Mouse (Mus musculus) neural tube, embryonic 12.5 days (tissue): ENCODE data around the gene Tsfm. TPM values are rescaled to one million over a fixed set of nuclear protein-coding genes. Genes with fewer than 3 reads are reported as not detected.

Experiments
- ATAC-seq: fragments of 200-750 bp; cut with Nextera tagmentation; 2 replicates; pipeline ENCODE4 v1.8.0; 2017; ENCODE audit warnings: low read depth, mild to moderate bottlenecking, moderate TSS enrichment, moderate library complexity; ENCODE audit not compliant: low FRiP score
- H3K27ac ChIP-seq: fragments of 300-500 bp; sonication (generic); 2 replicates; pipeline ENCODE4 v1.5.1; 2016
- H3K27me3 ChIP-seq: fragments of 300-500 bp; sonication (generic); replicated peaks from 2 replicates; pipeline ENCODE4 v1.6.1; 2016; ENCODE audit warnings: mild to moderate bottlenecking
- H3K36me3 ChIP-seq: fragments of 300-500 bp; sonication (generic); 2 replicates; pipeline ENCODE4 v1.6.1; 2016; ENCODE audit warnings: mild to moderate bottlenecking
- H3K4me1 ChIP-seq: fragments of 300-500 bp; sonication (generic); 2 replicates; pipeline ENCODE4 v1.6.1; 2016
- H3K4me2 ChIP-seq: fragments of 300-500 bp; sonication (generic); replicated peaks from 2 replicates; pipeline ENCODE4 v1.6.1; 2016; ENCODE audit warnings: mild to moderate bottlenecking
- H3K4me3 ChIP-seq: fragments of 300-500 bp; sonication (generic); 2 replicates; pipeline ENCODE4 v1.5.1; 2016
- H3K9ac ChIP-seq: fragments of 300-500 bp; sonication (generic); 2 replicates; pipeline ENCODE4 v1.6.1; 2016; ENCODE audit warnings: mild to moderate bottlenecking
- H3K9me3 ChIP-seq: fragments of 300-500 bp; sonication (generic); 2 replicates; pipeline ENCODE4 v1.6.1; 2016; ENCODE audit warnings: mild to moderate bottlenecking
- WGBS: fragments of 180-500 bp; shearing (Covaris S2); methylation state at CpG from one replicate; pipeline ENCODE4 v1.1.7; 2016; 5-methylcytosine and 5-hydroxymethylcytosine counted together
- polyA plus RNA-seq: library from polyadenylated mRNA; unstranded; fragments of >200 nt; fragmentation: Nextera tagmentation; extraction: Ambion mirVana; gene quantifications from 2 replicates; pipeline ENCODE4 v1.2.1, GENCODE M21; 2016

Gene Tsfm
- polyA plus RNA-seq, 1 experiment from 2014 or later: 70.9 TPM

DNA sequence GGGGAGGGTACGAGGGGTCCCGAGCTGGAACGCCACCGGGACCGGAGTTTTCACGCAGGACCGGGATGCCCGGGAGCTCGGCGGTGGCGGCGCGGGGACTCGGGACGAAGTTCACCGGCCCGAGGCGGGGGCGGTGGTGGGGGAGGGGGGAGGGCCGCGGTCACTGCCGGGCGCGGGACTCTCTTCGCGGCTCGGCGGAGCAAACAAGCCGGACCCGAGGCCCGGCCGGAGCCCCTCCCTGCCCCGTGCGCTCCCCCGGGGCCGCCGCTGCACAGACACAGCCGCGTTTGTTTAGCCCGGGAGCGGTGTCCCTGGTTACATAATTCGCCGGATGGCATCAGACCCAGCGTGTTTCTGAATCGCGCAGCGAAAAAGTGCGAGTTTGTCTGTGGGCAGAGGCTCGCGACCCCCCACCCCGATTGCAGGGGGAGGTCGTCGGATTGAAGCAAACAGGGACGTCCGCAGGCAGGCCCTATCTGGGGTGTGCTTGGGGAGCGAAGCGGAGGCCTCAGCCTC is 50.9 kb downstream of the Tsfm start:
- WGBS: under 1% methylated on average over 53 of the region's 57 CpGs
- ATAC-seq: no peak; the same call in 1 of the 2 replicates
- H3K27me3 ChIP-seq: peaks cover 3% of the 10 kb centered on the region; the same call in 1 of the 2 replicates
- no peaks in the 10 kb centered on the region for H3K9me3 ChIP-seq
- peak overlapping the region; percentile 100 for H3K4me3 ChIP-seq
- H3K27ac ChIP-seq: peak overlapping the region; percentile 98
- H3K36me3 ChIP-seq: no peaks in the 10 kb centered on the region
- H3K4me1 ChIP-seq: peaks cover 52% of the 10 kb centered on the region
- peak overlapping the region; percentile 97 for H3K9ac ChIP-seq
- peak overlapping the region; percentile 93 for H3K4me2 ChIP-seq

DNA sequence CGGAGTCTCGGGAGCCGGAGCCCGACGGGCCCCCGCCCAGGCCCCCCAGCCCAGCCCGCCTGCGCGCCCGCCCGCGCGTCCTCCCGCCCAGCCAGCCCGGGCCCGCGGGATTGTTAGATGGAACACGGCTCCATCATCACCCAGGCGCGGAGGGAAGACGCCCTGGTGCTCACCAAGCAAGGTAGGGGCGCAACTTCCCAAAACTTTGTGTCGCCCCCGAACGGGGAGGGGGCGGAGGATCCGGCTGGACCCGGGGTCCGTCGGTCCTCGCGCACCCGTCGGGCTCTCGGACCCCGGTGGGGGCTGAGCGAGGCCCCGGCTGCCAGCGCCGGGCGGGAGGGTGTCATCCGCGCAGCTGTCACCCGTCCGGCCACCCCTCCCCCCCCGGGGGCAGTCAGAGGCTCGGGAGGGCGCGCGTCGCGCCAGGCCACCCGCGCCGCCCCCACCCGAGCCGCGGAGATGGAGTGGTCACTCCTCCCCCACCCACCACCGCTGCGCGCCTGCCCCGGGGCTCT is 51.5 kb downstream of the Tsfm start:
- H3K4me2 ChIP-seq: peak overlapping the region; percentile 93
- 0% methylated on average over 45 of the region's 62 CpGs for WGBS
- peak overlapping the region; percentile 100 for H3K4me3 ChIP-seq
- peaks cover 3% of the 10 kb centered on the region; the same call in 1 of the 2 replicates for H3K27me3 ChIP-seq
- peaks cover 47% of the 10 kb centered on the region for H3K4me1 ChIP-seq
- H3K9ac ChIP-seq: peak overlapping the region; percentile 97
- no peaks in the 10 kb centered on the region for H3K36me3 ChIP-seq
- peak overlapping the region; percentile 98 for H3K27ac ChIP-seq
- peak; percentile 45 for ATAC-seq
- H3K9me3 ChIP-seq: no peaks in the 10 kb centered on the region

DNA sequence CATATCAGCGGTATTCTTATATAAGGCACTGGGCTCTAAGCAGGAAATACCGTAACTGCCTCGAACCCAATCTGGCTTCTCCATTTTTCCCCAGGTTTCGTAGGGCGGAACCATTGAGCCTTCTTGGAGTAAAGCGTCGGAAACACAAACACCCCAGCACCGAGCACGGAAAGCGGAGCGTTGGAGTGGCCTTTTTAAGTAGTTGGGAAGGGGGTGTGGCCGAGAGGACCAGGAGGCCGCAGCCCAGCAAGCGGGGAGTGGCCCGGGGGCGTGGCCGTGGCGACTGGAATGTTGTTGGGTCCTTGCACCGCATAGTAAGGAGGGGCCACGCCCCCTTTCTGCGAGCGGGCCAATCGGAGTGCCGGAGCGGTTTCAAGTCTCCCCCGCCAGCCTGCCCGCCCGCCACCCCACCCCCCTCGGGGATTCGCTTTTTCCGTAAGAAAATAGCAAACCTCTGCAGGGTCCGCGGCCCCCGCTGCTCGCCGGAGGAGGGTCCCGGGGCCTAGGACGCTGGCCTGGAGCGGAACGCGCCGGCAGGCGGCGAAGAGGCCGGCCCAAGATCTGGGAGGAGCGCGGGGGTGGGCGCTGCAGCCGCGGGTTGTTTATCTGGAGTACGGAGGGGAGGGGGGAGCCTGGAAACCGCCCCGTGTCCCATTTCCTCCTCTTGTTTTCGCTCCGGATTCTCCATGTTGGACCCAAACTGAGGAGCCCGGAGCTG is 52.2 kb downstream of the Tsfm start, which contains the start of gene Ctdsp2:
Gene Ctdsp2 (plus strand): TSS at position 441 of the 718 bp plus-strand sequence.
- H3K9me3 ChIP-seq: no peaks in the 10 kb centered on the region
- peak within 1 kb of the TSS; percentile 97 for H3K9ac ChIP-seq
- H3K36me3 ChIP-seq: no peaks in the 10 kb centered on the region
- H3K27me3 ChIP-seq: peaks cover 3% of the 10 kb centered on the region; the same call in 1 of the 2 replicates
- peak; percentile 92 for ATAC-seq
- H3K4me3 ChIP-seq: peak within 1 kb of the TSS; percentile 100
- H3K4me2 ChIP-seq: peak within 1 kb of the TSS; percentile 93
- H3K4me1 ChIP-seq: peaks cover 40% of the 10 kb centered on the region
- under 1% methylated on average over 55 of the region's 56 CpGs for WGBS
- H3K27ac ChIP-seq: peak within 1 kb of the TSS; percentile 98

DNA sequence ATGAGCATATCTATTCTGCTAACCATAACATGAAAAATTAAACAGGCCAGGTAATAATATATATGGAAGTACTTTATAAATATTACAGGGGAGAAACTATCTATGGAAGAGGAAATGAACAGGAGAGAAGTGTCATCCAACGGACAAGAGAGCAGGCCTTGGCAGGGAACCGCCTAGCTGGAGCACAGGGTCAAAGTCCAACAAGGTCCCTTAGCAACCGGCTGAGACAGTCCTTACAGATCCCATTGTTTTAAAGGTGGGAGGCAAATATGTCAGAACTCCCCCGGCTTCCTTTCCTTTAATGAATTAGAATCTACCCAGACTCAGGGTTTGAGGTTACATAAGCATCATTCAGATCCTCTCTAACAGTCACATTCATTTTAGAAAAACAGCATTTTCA is 53.6 kb downstream of the Tsfm start:
- H3K36me3 ChIP-seq: no peaks in the 10 kb centered on the region
- H3K9ac ChIP-seq: no peak overlapping the region
- H3K4me3 ChIP-seq: no peak overlapping the region
- H3K27me3 ChIP-seq: peaks cover 14% of the 10 kb centered on the region
- H3K4me2 ChIP-seq: no peak overlapping the region
- peaks cover 33% of the 10 kb centered on the region for H3K4me1 ChIP-seq
- no peak overlapping the region for H3K27ac ChIP-seq
- no peak for ATAC-seq
- 39% methylated on average over 4 of the region's 4 CpGs for WGBS
- H3K9me3 ChIP-seq: no peaks in the 10 kb centered on the region

DNA sequence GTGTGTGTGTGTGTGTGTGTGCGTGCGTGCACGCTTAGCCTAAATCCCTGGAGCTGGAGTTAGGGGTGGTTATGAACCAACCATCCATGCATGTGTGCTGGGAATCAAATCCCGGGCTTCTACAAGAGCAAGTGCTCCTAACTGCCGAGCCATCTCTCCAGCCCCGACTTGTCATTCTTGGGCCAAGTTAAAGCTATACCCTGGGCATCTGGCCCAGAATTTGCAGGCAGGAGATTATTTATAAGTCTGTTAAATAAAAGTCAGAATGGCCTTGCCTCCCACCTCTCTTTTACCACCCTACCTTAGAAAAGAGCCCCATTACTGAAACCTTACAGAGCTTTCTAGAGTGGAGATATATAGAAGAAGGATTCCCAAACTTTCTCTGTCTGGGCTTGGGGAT is 54.9 kb downstream of the Tsfm start:
- peaks cover 24% of the 10 kb centered on the region for H3K4me1 ChIP-seq
- peaks cover 17% of the 10 kb centered on the region for H3K27me3 ChIP-seq
- no peak overlapping the region for H3K9ac ChIP-seq
- ATAC-seq: no peak
- H3K27ac ChIP-seq: no peak overlapping the region
- H3K4me3 ChIP-seq: no peak overlapping the region
- 88% methylated on average over 6 of the region's 6 CpGs for WGBS
- no peak overlapping the region for H3K4me2 ChIP-seq
- H3K9me3 ChIP-seq: no peaks in the 10 kb centered on the region
- H3K36me3 ChIP-seq: no peaks in the 10 kb centered on the region

DNA sequence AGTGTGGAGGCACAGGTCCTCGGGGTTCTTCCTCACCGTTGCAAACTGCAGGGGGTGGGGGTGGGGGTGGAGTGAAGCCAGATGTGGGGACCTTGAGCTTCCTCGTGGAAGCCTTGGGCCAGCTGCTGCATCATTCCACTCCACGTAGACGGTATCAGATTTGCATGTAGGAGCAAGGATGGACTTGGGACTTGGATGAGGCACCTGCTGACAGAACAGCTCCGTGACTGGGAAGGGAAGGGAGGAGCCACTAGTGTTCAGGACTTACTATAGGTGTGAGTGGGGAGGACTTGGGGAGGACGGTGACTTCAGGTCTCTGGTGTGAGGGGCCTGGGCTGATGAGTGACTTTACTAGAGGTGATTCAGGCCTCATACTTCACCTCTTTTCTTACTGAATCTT is 57.7 kb downstream of the Tsfm start:
- no peak overlapping the region for H3K4me3 ChIP-seq
- no peaks in the 10 kb centered on the region for H3K36me3 ChIP-seq
- peaks cover 14% of the 10 kb centered on the region for H3K4me1 ChIP-seq
- no peak overlapping the region for H3K9ac ChIP-seq
- peaks cover 17% of the 10 kb centered on the region for H3K27me3 ChIP-seq
- H3K4me2 ChIP-seq: no peak overlapping the region
- no peaks in the 10 kb centered on the region for H3K9me3 ChIP-seq
- no peak overlapping the region for H3K27ac ChIP-seq
- no peak for ATAC-seq
- WGBS: 25% methylated on average over 7 of the region's 7 CpGs

DNA sequence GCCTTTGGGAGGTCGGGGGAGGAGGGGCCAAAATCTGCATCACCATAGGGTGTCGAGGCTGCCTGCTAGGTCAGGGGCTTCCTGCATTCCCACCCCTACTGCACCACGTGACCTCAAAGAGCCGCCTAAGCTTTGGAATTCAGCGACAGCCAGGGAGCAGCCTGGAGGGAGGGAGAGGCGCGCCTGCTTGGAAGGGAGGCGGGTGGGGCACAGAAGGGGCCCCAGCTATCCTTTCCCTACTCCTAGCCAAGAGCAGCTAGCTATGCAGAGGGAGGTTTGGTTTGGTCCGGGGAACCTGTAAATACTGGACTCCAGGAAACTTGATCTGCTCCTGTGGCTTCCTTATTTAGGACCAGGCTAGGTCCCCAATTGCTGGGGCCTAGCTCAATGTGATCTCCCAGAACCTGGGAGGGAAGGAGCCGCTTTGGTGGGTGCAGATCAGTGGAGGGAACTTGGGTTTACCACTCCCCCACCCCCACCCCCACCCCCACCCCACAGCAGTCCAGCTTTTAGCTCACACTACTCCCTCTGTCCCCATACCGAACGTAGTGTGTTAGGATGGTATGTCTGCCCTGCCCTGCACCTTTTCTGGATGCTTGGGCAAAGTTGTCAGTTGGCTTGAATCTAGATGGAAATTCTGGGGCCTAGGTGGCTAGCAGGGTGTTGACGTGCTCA is 58.5 kb downstream of the Tsfm start:
- Histone ChIP-seq H3K9ac (no peak overlapping the region), H3K36me3 (no peaks in the 10 kb centered on the region), H3K27ac (no peak overlapping the region), H3K4me2 (peak overlapping the region; percentile 41), H3K4me3 (peak overlapping the region; percentile 13; the same call in 1 of the 2 replicates), H3K9me3 (no peaks in the 10 kb centered on the region), H3K27me3 (peaks cover 17% of the 10 kb centered on the region), H3K4me1 (peaks cover 12% of the 10 kb centered on the region)
- WGBS: 8% methylated on average over 13 of the region's 13 CpGs
- ATAC-seq: 0 out of 2 replicates have a peak, but pooled peaks have one; percentile 49

DNA sequence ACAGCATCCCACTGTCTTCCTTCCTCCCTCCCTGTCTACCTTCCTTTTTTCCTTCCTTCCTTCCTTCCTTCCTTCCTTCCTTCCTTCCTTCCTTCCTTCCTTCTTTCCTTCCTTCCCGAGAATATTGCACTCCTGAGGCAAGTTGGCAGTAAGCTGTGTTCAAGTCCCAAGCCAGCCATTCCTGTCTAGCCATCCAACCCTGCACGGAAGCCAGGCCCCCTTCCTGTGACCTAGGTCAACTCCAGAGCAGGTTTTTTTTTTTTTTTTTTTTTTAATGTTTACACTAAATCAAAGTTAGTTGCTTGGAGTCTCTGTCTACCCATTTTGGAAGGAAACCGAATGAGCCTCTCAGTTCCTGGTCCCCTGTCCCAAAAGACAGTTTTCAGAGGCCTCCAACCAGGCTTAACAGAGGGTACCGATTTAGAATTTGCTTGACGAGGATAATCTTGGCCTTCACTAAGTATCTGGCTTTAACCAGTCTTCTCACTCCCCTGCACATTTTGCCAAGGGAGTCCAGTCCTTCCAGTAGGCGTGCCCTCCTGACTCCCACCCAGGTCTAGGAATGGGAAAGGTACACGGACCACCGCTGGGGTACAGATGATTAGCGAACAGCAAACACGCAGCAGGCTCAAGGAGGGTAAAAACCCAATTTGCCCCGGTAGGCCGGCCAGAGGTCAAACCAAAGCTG is 59.1 kb downstream of the Tsfm start:
- Histone ChIP-seq H3K36me3 (no peaks in the 10 kb centered on the region), H3K9ac (no peak overlapping the region), H3K4me2 (peak overlapping the region; percentile 41), H3K27ac (no peak overlapping the region), H3K4me3 (peak overlapping the region; percentile 13; the same call in 1 of the 2 replicates), H3K9me3 (no peaks in the 10 kb centered on the region), H3K4me1 (peaks cover 12% of the 10 kb centered on the region), H3K27me3 (peaks cover 16% of the 10 kb centered on the region)
- 0 out of 2 replicates have a peak, but pooled peaks have one; percentile 22 for ATAC-seq
- WGBS: 7% methylated on average over 12 of the region's 12 CpGs

DNA sequence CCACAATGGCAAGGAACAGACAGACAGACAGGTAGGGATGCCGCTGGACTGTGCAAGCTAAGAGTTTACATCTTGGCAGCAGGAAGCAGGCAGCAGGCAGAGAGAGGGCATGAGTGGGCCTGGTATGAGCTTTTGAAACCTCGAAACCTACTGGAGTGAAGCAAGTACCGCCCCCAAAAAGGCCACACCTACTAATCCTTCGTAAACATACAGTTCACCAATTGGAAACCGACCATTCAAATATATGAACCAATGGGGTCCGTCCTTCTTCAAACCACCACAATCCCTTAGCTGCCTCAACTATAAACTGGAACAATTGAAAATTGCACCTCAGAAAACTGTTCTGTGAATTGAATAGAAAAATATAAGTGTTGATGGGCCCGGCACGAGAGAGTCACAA is 66.8 kb downstream of the Tsfm start:
- Histone ChIP-seq H3K4me3 (no peak overlapping the region), H3K27me3 (peaks cover 35% of the 10 kb centered on the region), H3K4me2 (no peak overlapping the region), H3K27ac (no peak overlapping the region), H3K9me3 (no peaks in the 10 kb centered on the region), H3K9ac (no peak overlapping the region), H3K4me1 (0 out of 2 replicates have a peak, but pooled peaks cover 2% of the 10 kb centered on the region), H3K36me3 (no peaks in the 10 kb centered on the region)
- 90% methylated on average over 8 of the region's 8 CpGs for WGBS
- ATAC-seq: no peak

DNA sequence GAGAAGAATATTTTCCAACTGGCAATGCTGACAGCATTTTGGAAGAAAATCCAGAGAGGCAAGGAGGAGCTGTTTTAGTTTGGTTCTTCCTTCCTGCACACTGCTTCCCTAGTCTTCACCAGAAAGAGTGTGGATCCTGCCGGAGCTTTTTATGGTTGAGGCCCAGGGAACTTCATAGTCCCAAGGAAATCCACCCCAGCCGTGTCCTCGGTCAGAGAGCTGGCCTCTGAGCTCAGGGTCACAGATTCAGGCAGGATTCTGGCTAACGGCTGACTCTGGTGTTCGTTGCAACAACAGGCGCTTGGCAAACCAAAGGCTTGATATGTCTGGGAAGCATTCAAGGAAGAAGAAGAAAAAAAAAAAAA is 67.7 kb downstream of the Tsfm start:
- WGBS: 31% methylated on average over 6 of the region's 6 CpGs
- no peaks in the 10 kb centered on the region for H3K9me3 ChIP-seq
- H3K4me3 ChIP-seq: no peak overlapping the region
- peaks cover 38% of the 10 kb centered on the region for H3K27me3 ChIP-seq
- H3K36me3 ChIP-seq: no peaks in the 10 kb centered on the region
- H3K27ac ChIP-seq: no peak overlapping the region
- H3K4me2 ChIP-seq: no peak overlapping the region
- 0 out of 2 replicates have a peak, but pooled peaks cover 2% of the 10 kb centered on the region for H3K4me1 ChIP-seq
- H3K9ac ChIP-seq: no peak overlapping the region
- ATAC-seq: no peak

DNA sequence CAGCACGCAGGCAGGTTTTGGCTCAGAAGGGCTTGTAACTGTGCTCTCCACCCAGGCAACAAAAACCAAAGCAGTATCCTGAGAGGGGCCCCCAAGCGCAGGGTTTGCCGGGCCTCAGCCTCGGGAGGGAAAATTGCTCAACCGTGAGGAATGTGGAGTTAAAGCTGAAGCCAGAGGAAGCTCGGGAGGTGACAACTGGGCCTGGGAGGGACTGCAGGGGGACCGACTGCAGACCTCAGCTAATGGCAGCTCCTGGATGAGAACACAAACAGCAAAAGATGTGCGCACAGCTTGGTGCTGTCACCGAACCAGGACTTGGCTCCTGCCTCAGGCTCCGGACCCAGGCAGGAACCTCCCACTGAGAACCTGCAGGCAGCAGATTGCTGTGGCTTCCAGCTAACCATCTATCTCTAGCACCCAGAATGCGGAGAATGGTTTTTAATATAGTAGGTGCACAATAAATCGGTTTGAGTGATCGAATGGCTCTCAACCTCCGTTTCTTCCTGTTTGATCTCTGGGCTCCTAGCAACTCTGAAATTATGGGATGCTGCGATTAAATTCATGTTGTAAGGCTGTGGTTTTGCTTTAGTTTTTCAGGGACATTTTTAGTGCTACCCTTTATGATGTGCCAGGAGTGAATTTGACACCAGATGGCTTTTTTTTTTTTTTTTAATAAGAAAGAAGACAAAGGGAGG is 68.2 kb downstream of the Tsfm start:
- H3K9me3 ChIP-seq: no peaks in the 10 kb centered on the region
- no peak for ATAC-seq
- peaks cover 7% of the 10 kb centered on the region for H3K4me1 ChIP-seq
- H3K27me3 ChIP-seq: peaks cover 39% of the 10 kb centered on the region
- H3K27ac ChIP-seq: no peak overlapping the region
- no peaks in the 10 kb centered on the region for H3K36me3 ChIP-seq
- no peak overlapping the region for H3K4me3 ChIP-seq
- 25% methylated on average over 15 of the region's 15 CpGs for WGBS
- H3K9ac ChIP-seq: no peak overlapping the region
- H3K4me2 ChIP-seq: no peak overlapping the region
